Mouse (Mus musculus) intestine, embryonic 15.5 days (tissue): ENCODE results near the gene Snrpb2. TPM values are rescaled to one million over a fixed set of nuclear protein-coding genes. Genes with fewer than 3 reads are reported as not detected.

Source experiments
- ATAC-seq: fragments of 200-750 bp; cut with Nextera tagmentation; 2 replicates; pipeline ENCODE4 v1.8.0; 2017; ENCODE audit warnings: moderate TSS enrichment, moderate library complexity
- H3K27ac ChIP-seq: fragments of 300-500 bp; sonication (generic); 2 replicates; pipeline ENCODE4 v1.5.1; 2015; ENCODE audit warnings: mild to moderate bottlenecking, inconsistent platforms
- H3K27me3 ChIP-seq: fragments of 300-500 bp; sonication (generic); replicated peaks from 2 replicates; pipeline ENCODE4 v1.6.1; 2015; ENCODE audit warnings: inconsistent platforms
- H3K36me3 ChIP-seq: fragments of 300-500 bp; sonication (generic); 2 replicates; pipeline ENCODE4 v1.6.1; 2015; ENCODE audit warnings: inconsistent platforms
- H3K4me1 ChIP-seq: fragments of 300-500 bp; sonication (generic); replicated peaks from 2 replicates; pipeline ENCODE4 v1.6.1; 2015; ENCODE audit warnings: inconsistent platforms
- H3K4me2 ChIP-seq: fragments of 300-500 bp; sonication (generic); replicated peaks from 2 replicates; pipeline ENCODE4 v1.6.1; 2015; ENCODE audit warnings: mild to moderate bottlenecking, inconsistent platforms
- H3K4me3 ChIP-seq: fragments of 300-500 bp; sonication (generic); replicated peaks from 2 replicates; pipeline ENCODE4 v1.5.1; 2015; ENCODE audit warnings: inconsistent platforms
- H3K9ac ChIP-seq: fragments of 300-500 bp; sonication (generic); 2 replicates; pipeline ENCODE4 v1.6.1; 2015; ENCODE audit warnings: inconsistent platforms
- H3K9me3 ChIP-seq: fragments of 300-500 bp; sonication (generic); 2 replicates; pipeline ENCODE4 v1.6.1; 2016; ENCODE audit warnings: inconsistent platforms
- WGBS: fragments of 180-500 bp; shearing (Covaris S2); methylation state at CpG from one replicate; pipeline ENCODE4 v1.1.7; 2015; 5-methylcytosine and 5-hydroxymethylcytosine counted together
- polyA plus RNA-seq: library from polyadenylated mRNA; unstranded; fragments of >200 nt; fragmentation: Nextera tagmentation; extraction: Ambion mirVana; gene quantifications from 2 replicates; pipeline ENCODE4 v1.2.1, GENCODE M21; 2015

Gene Snrpb2
- polyA plus RNA-seq, 1 experiment from 2014 or later, result 71.5 TPM

GRCm38 (mm10) chr2:143114716-143115115 lies 51.9 kb downstream of the Snrpb2 start:
- Histone ChIP-seq H3K4me3 (no peak overlapping the region), H3K36me3 (no peaks in the 10 kb centered on the region), H3K27ac (no peak overlapping the region), H3K9me3 (no peaks in the 10 kb centered on the region), H3K27me3 (no peaks in the 10 kb centered on the region), H3K4me2 (no peak overlapping the region), H3K9ac (no peak overlapping the region), H3K4me1 (no peaks in the 10 kb centered on the region)
- 66% methylated on average over 4 of the region's 4 CpGs for WGBS
- ATAC-seq, result no peak

- Histone ChIP-seq H3K9me3 (no peaks in the 10 kb centered on the region), H3K4me3 (no peak overlapping the region), H3K9ac (no peak overlapping the region), H3K4me1 (no peaks in the 10 kb centered on the region), H3K36me3 (no peaks in the 10 kb centered on the region), H3K27me3 (no peaks in the 10 kb centered on the region), H3K27ac (no peak overlapping the region), H3K4me2 (no peak overlapping the region)
- no peak for ATAC-seq
- WGBS, result 67% methylated on average over 3 of the region's 3 CpGs
Observed at GRCm38 (mm10) chr2:143117453-143117852, 54.6 kb downstream of the Snrpb2 start.

GRCm38 (mm10) chr2:143118221-143118620 lies 55.4 kb downstream of the Snrpb2 start:
- no peaks in the 10 kb centered on the region for H3K4me1 ChIP-seq
- no peak overlapping the region for H3K4me3 ChIP-seq
- H3K36me3 ChIP-seq, result no peaks in the 10 kb centered on the region
- H3K27me3 ChIP-seq, result no peaks in the 10 kb centered on the region
- H3K9me3 ChIP-seq, result no peaks in the 10 kb centered on the region
- no peak overlapping the region for H3K9ac ChIP-seq
- H3K4me2 ChIP-seq, result no peak overlapping the region
- WGBS, result 78% methylated on average over 7 of the region's 7 CpGs
- H3K27ac ChIP-seq, result no peak overlapping the region
- no peak for ATAC-seq

Other genes with a start within 250 kb of the Snrpb2 start
- gene Kif16b, start 161.5 kb upstream of the Snrpb2 start, polyA plus RNA-seq, result 10.5 and 11.3 TPM in 2 replicates
- 0.18 and 0.85 TPM in 2 replicates for gene Otor, start 15.4 kb downstream of the Snrpb2 start, polyA plus RNA-seq